Mouse (Mus musculus) stomach, embryonic 16.5 days (tissue): ENCODE results near the gene Twf2. TPM values are rescaled to one million over a fixed set of nuclear protein-coding genes. Genes with fewer than 3 reads are reported as not detected.

Experiments
- ATAC-seq: fragments of 200-750 bp; cut with Nextera tagmentation; 2 replicates; pipeline ENCODE4 v1.8.0; 2017; ENCODE audit warnings: moderate number of reproducible peaks, moderate TSS enrichment; ENCODE audit not compliant: insufficient read depth, low FRiP score
- H3K27ac ChIP-seq: fragments of 300-500 bp; sonication (generic); 2 replicates; pipeline ENCODE4 v1.5.1; 2014; ENCODE audit warnings: low read length
- H3K27me3 ChIP-seq: fragments of 300-500 bp; sonication (generic); 2 replicates; pipeline ENCODE4 v1.6.1; 2014; ENCODE audit warnings: low read length, control low read depth, mixed read lengths; ENCODE audit not compliant: control insufficient read depth, insufficient read depth
- H3K36me3 ChIP-seq: fragments of 300-500 bp; sonication (generic); 2 replicates; pipeline ENCODE4 v1.6.1; 2014; ENCODE audit warnings: low read length; ENCODE audit not compliant: control insufficient read depth, insufficient read depth
- H3K4me1 ChIP-seq: fragments of 300-500 bp; sonication (generic); 2 replicates; pipeline ENCODE4 v1.6.1; 2014; ENCODE audit warnings: low read length, control low read depth, mixed read lengths; ENCODE audit not compliant: control insufficient read depth, insufficient read depth
- H3K4me2 ChIP-seq: fragments of 300-500 bp; sonication (generic); 2 replicates; pipeline ENCODE4 v1.6.1; 2014; ENCODE audit warnings: low read depth, low read length, mixed read lengths
- H3K4me3 ChIP-seq: fragments of 300-500 bp; sonication (generic); replicated peaks from 2 replicates; pipeline ENCODE4 v1.5.1; 2014; ENCODE audit warnings: mild to moderate bottlenecking, low read length
- H3K9ac ChIP-seq: fragments of 300-500 bp; sonication (generic); 2 replicates; pipeline ENCODE4 v1.6.1; 2014; ENCODE audit warnings: low read length
- H3K9me3 ChIP-seq: fragments of 300-500 bp; sonication (generic); replicated peaks from 2 replicates; pipeline ENCODE4 v1.6.1; 2016; ENCODE audit warnings: low read length, control low read depth; ENCODE audit not compliant: control insufficient read depth
- WGBS: fragments of 180-500 bp; shearing (Covaris S2); extraction: QIAGEN DNeasy Blood & Tissue Kit; methylation state at CpG from one replicate; pipeline ENCODE4 v1.1.7; 2014; 5-methylcytosine and 5-hydroxymethylcytosine counted together
- polyA plus RNA-seq: library from polyadenylated mRNA; unstranded; fragments of >200 nt; fragmentation: Nextera tagmentation; extraction: Ambion mirVana; gene quantifications from 2 replicates; pipeline ENCODE4 v1.2.1, GENCODE M21; 2015

The Twf2 gene
- polyA plus RNA-seq, 1 experiment from 2014 or later: 57.8 TPM

DNA sequence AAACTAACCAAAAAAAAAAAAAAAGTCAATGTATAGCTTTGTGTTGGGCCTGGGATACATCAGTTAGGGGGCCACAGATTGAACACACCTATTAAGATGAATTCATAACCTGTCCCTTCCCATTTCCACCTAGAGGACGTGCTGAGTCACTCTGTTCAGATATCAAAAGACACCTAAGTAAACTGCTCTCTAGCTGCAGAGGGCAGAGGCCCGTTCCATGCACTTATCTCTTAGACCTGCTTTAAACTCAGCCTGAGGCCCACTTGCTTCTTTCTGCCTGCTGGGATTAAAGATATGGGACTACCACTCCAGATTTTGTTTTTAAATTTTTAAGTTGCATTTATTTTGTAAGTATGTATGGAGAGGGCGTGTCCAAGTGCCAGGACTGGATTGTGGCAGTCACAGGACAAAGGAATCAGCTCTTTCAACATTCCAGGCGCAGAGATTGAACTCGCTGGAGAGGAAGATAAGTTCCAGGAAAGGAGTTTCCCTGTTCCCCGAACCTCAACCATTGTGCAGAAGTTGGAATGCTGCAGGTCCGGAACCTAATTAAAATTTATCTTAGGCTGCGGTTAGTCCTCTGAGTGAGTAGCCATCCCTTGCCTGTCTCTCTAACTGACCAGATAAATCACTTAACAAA lies 25.0 kb downstream of the Twf2 start:
- H3K27ac ChIP-seq: peak overlapping the region; percentile 54; the same call in 1 of the 2 replicates
- ATAC-seq: no peak
- H3K9me3 ChIP-seq: no peaks in the 10 kb centered on the region

GRCm38 (mm10) chr9:106230051-106230733 lies 27.3 kb downstream of the Twf2 start:
- WGBS: 85% methylated on average over 9 of the region's 9 CpGs
- no peak overlapping the region for H3K4me3 ChIP-seq
- H3K4me2 ChIP-seq: no peak overlapping the region
- ATAC-seq: no peak
- H3K36me3 ChIP-seq: peaks cover 10% of the 10 kb centered on the region
- H3K27ac ChIP-seq: no peak overlapping the region
- H3K9me3 ChIP-seq: no peaks in the 10 kb centered on the region
- H3K4me1 ChIP-seq: peaks cover 14% of the 10 kb centered on the region; the same call in 1 of the 2 replicates
- H3K9ac ChIP-seq: no peak overlapping the region
- 0 out of 2 replicates have a peak, but pooled peaks cover 6% of the 10 kb centered on the region for H3K27me3 ChIP-seq

More for the DNA sequence above, 25.0 kb downstream of the Twf2 start:
- WGBS: 53% methylated on average over 8 of the region's 8 CpGs
- Histone ChIP-seq H3K9ac (no peak overlapping the region), H3K4me1 (peaks cover 14% of the 10 kb centered on the region; the same call in 1 of the 2 replicates), H3K4me3 (no peak overlapping the region), H3K27me3 (0 out of 2 replicates have a peak, but pooled peaks cover 6% of the 10 kb centered on the region), H3K36me3 (peaks cover 2% of the 10 kb centered on the region), H3K4me2 (no peak overlapping the region)

DNA sequence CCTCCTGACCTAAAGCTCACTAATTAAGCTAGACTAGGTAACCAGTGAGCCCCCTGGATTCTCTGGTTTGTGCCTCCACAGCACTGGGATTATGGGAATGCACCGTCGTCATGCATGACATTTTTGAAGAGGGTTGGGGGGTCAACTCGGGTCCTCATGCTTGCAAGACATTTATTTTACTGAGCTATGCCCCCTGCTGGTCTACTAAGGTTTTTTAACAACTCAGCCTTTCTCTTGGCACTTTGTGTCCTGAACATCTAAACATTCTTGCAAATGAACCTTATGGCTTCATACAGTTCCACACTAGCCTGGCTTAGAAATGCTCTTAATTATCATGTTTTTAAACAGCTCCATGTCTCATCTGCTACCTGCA lies 27.8 kb downstream of the Twf2 start:
- Histone ChIP-seq H3K27me3 (0 out of 2 replicates have a peak, but pooled peaks cover 1% of the 10 kb centered on the region), H3K4me2 (no peak overlapping the region), H3K4me1 (peaks cover 12% of the 10 kb centered on the region; the same call in 1 of the 2 replicates), H3K4me3 (no peak overlapping the region), H3K27ac (no peak overlapping the region), H3K9me3 (no peaks in the 10 kb centered on the region), H3K9ac (no peak overlapping the region), H3K36me3 (peaks cover 10% of the 10 kb centered on the region)
- no peak for ATAC-seq
- WGBS: 36% methylated on average over 3 of the region's 3 CpGs

DNA sequence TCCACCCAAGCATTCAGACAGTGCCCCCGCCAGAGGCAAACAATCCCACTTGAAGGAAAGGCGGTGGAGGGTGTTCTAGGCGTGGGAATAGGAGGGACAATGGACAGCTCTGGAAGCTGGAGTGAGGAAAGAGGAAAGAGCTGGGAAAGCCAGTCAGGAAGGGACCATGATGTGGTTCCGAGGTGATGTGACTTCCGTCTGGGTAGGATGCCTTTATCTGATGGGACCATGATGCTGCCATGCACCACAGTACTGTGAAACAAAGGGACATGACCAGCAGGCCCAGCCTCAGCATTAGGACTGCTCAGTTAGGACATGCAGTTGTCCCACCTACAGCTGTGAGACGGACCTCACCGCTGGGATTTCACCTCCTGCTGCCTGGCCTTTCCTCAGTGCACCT lies 28.3 kb downstream of the Twf2 start:
- 75% methylated on average over 7 of the region's 7 CpGs for WGBS

GRCm38 (mm10) chr9:106231816-106232215 lies 28.9 kb downstream of the Twf2 start:
- no peak overlapping the region for H3K27ac ChIP-seq
- H3K9me3 ChIP-seq: no peaks in the 10 kb centered on the region
- peaks cover 6% of the 10 kb centered on the region; the same call in 1 of the 2 replicates for H3K4me1 ChIP-seq
- no peak overlapping the region for H3K4me3 ChIP-seq
- WGBS: 81% methylated on average over 4 of the region's 4 CpGs
- no peak overlapping the region for H3K4me2 ChIP-seq
- H3K27me3 ChIP-seq: no peaks in the 10 kb centered on the region
- peaks cover 18% of the 10 kb centered on the region for H3K36me3 ChIP-seq
- no peak overlapping the region for H3K9ac ChIP-seq
- no peak for ATAC-seq

More for the DNA sequence above, 28.3 kb downstream of the Twf2 start:
- peaks cover 12% of the 10 kb centered on the region for H3K36me3 ChIP-seq
- H3K27me3 ChIP-seq: no peaks in the 10 kb centered on the region
- peaks cover 9% of the 10 kb centered on the region; the same call in 1 of the 2 replicates for H3K4me1 ChIP-seq
- H3K4me2 ChIP-seq: no peak overlapping the region
- H3K27ac ChIP-seq: no peak overlapping the region
- H3K9me3 ChIP-seq: no peaks in the 10 kb centered on the region
- no peak overlapping the region for H3K4me3 ChIP-seq
- no peak for ATAC-seq
- H3K9ac ChIP-seq: no peak overlapping the region

DNA sequence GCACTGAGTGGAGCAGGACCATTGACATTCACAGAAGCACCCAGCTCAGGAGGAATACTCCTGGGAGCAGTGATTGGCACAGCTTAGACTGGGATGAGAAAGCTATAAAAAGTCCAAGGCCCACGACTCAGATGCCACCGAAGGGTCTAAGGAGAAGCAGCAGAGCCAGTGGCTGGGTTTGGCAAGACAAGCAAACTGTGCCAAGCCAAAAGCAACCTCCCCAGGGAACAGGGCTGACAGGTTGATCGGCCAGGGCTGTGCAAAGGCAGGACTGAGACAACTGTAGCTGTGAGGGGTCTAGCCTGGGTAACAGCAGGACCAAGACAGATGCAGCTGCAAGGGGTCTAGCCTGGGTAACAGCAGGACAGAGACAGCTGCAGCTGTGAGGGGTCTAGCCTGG lies 30.0 kb downstream of the Twf2 start:
- 97% methylated on average over 3 of the region's 3 CpGs for WGBS
- no peaks in the 10 kb centered on the region for H3K27me3 ChIP-seq
- H3K27ac ChIP-seq: no peak overlapping the region
- H3K9ac ChIP-seq: no peak overlapping the region
- H3K4me3 ChIP-seq: no peak overlapping the region
- H3K4me2 ChIP-seq: no peak overlapping the region
- H3K36me3 ChIP-seq: peaks cover 25% of the 10 kb centered on the region
- ATAC-seq: no peak
- no peaks in the 10 kb centered on the region for H3K4me1 ChIP-seq
- H3K9me3 ChIP-seq: no peaks in the 10 kb centered on the region

GRCm38 (mm10) chr9:106233953-106234352 lies 31.0 kb downstream of the Twf2 start:
- H3K4me2 ChIP-seq: no peak overlapping the region
- no peak overlapping the region for H3K4me3 ChIP-seq
- no peaks in the 10 kb centered on the region for H3K9me3 ChIP-seq
- no peaks in the 10 kb centered on the region for H3K4me1 ChIP-seq
- H3K27me3 ChIP-seq: no peaks in the 10 kb centered on the region
- WGBS: 88% methylated on average over 6 of the region's 6 CpGs
- ATAC-seq: no peak
- H3K9ac ChIP-seq: no peak overlapping the region
- peaks cover 34% of the 10 kb centered on the region for H3K36me3 ChIP-seq
- H3K27ac ChIP-seq: no peak overlapping the region

- WGBS: 89% methylated on average over 23 of the region's 23 CpGs
- ATAC-seq: no peak; the same call in 1 of the 2 replicates
- no peaks in the 10 kb centered on the region for H3K4me1 ChIP-seq
- no peak overlapping the region for H3K27ac ChIP-seq
- no peak overlapping the region for H3K4me2 ChIP-seq
- peaks cover 38% of the 10 kb centered on the region for H3K36me3 ChIP-seq
- no peaks in the 10 kb centered on the region for H3K9me3 ChIP-seq
- H3K9ac ChIP-seq: no peak overlapping the region
- H3K4me3 ChIP-seq: no peak overlapping the region
- no peaks in the 10 kb centered on the region for H3K27me3 ChIP-seq
These were observed 32.4 kb downstream of the Twf2 start for GRCm38 (mm10) chr9:106235194-106235830.
